Mouse (Mus musculus): ENCODE measurements around the gene Filip1.

DNA sequence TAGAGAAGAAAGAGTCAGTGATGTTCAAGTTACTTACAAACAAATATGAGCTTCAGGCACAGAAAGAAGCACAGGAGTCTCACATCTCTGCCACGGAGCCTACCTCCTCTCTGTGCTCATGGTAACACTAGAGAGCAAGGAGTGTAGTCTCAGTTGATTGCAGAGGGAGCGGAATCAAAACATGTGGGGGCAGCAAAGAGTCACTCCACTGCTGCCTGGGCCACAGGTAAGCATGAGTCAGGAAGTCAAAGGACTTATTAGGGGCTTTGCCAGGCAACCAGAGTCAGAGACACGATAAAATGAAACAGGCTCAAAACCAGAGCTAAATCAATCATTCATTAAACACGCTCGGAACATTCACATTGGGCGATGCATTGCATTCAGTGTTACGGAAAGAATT, 146.7 kb downstream of the Filip1 start:
- TF ChIP-seq CTCF (IDR thresholded peaks at IDR 0.05; ENCODE audit: control insufficient read depth, insufficient read depth, insufficient read length) = no peak
- no peak for TF ChIP-seq USF1 (IDR thresholded peaks at IDR 0.05; ENCODE audit: low read depth)
- no peak for TF ChIP-seq MAX (IDR thresholded peaks at IDR 0.05)
- no peak for TF ChIP-seq MYOG (IDR thresholded peaks at IDR 0.05; ENCODE audit: control insufficient read depth, extremely low read depth, insufficient read length)
- no peak for TF ChIP-seq MYOD1 (IDR thresholded peaks at IDR 0.05; ENCODE audit: control insufficient read depth, insufficient read length, low read depth)

Data from C2C12 (cell line).